Mouse (Mus musculus) v-Abl transformed pro-B cells (cell line): ENCODE measurements around the gene Cpt1a.

ENCODE experiments used
- in situ Hi-C, 2 experiments: fragments of 400-800 bp; cut with MboI; formaldehyde crosslinking; loops; one replicate each; pipeline ENCODE4 v1.15.1; 2025; ENCODE audit not compliant: unreplicated experiment in 2 of 2

The Cpt1a gene

GRCm38 (mm10) chr19:3359841-3360588 is 37.9 kb downstream of the Cpt1a start:
- in situ Hi-C loops = loop anchor here (5.0 kb wide), 2 partner anchors 33 to 38 kb away; partner anchors contain the start of gene Cpt1a (in 1 of the 2)

- in situ Hi-C loops = loop anchor here (5.0 kb wide), 2 partner anchors 36 to 41 kb away; partner anchors contain the start of gene Cpt1a (in 1 of the 2)
Measured at GRCm38 (mm10) chr19:3363510-3363909, 41.4 kb downstream of the Cpt1a start.

- in situ Hi-C loops = no loop called here
Measured at GRCm38 (mm10) chr19:3365089-3365488, 43.0 kb downstream of the Cpt1a start.

- in situ Hi-C loops = no loop called here
Measured at GRCm38 (mm10) chr19:3368276-3368675, 46.1 kb downstream of the Cpt1a start.

- in situ Hi-C loops = no loop called here
Measured at GRCm38 (mm10) chr19:3373380-3373779, 51.2 kb downstream of the Cpt1a start.

- in situ Hi-C loops = no loop called here
Measured at GRCm38 (mm10) chr19:3374028-3374427, 51.9 kb downstream of the Cpt1a start.

GRCm38 (mm10) chr19:3375945-3376495 is 53.9 kb downstream of the Cpt1a start:
- in situ Hi-C loops = no loop called here

GRCm38 (mm10) chr19:3376966-3377715 is 55.0 kb downstream of the Cpt1a start:
- in situ Hi-C loops = no loop called here

- in situ Hi-C loops = no loop called here
Measured at GRCm38 (mm10) chr19:3378614-3379013, 56.5 kb downstream of the Cpt1a start.

- in situ Hi-C loops = loop anchor here in 1 of 2 experiments (5.0 kb wide), 1 partner anchor 66 kb away; the partner anchor contains the start of gene Cpt1a
Measured at GRCm38 (mm10) chr19:3388061-3388460, 65.9 kb downstream of the Cpt1a start.

GRCm38 (mm10) chr19:3388629-3389057 is 66.5 kb downstream of the Cpt1a start, which contains the start of gene Tesmin:
Gene Tesmin (plus strand): TSS chr19:3388857.
- in situ Hi-C loops = loop anchor here in 1 of 2 experiments (5.0 kb wide), 1 partner anchor 66 kb away; the partner anchor contains the start of gene Cpt1a

- in situ Hi-C loops = loop anchor here in 1 of 2 experiments (5.0 kb wide), 1 partner anchor 67 kb away; the partner anchor contains the start of gene Cpt1a
Measured at GRCm38 (mm10) chr19:3389089-3389488, 67.0 kb downstream of the Cpt1a start.

- in situ Hi-C loops = loop anchor here in 1 of 2 experiments (5.0 to 10.0 kb wide), 2 partner anchors 180 to 322 kb away; no protein-coding TSS in a partner anchor
Measured at GRCm38 (mm10) chr19:3392384-3392783, 70.2 kb downstream of the Cpt1a start.

- in situ Hi-C loops = loop anchor here in 1 of 2 experiments (5.0 to 10.0 kb wide), 2 partner anchors 178 to 321 kb away; no protein-coding TSS in a partner anchor
Measured at GRCm38 (mm10) chr19:3394216-3394615, 72.1 kb downstream of the Cpt1a start.

- in situ Hi-C loops = no loop called here
Measured at GRCm38 (mm10) chr19:3400057-3400456, 77.9 kb downstream of the Cpt1a start.

- in situ Hi-C loops = no loop called here
Measured at GRCm38 (mm10) chr19:3401504-3401903, 79.4 kb downstream of the Cpt1a start.

GRCm38 (mm10) chr19:3401943-3402342 is 79.8 kb downstream of the Cpt1a start:
- in situ Hi-C loops = no loop called here

GRCm38 (mm10) chr19:3402390-3402789 is 80.3 kb downstream of the Cpt1a start:
- in situ Hi-C loops = no loop called here

GRCm38 (mm10) chr19:3404030-3404429 is 81.9 kb downstream of the Cpt1a start:
- in situ Hi-C loops = no loop called here

GRCm38 (mm10) chr19:3405531-3406281 is 83.6 kb downstream of the Cpt1a start:
- in situ Hi-C loops = no loop called here
